Mouse (Mus musculus) hindbrain, embryonic 16.5 days (tissue): ENCODE results near the gene Btbd35f27. TPM values are rescaled to one million over a fixed set of nuclear protein-coding genes. Genes with fewer than 3 reads are reported as not detected.
"Not testable (repeated sequence)": the region's sequence is repeated elsewhere in the genome, so short reads cannot be mapped to it uniquely, and the experiment has no call there.

Experiments
- ATAC-seq: fragments of 200-750 bp; cut with Nextera tagmentation; 2 replicates; pipeline ENCODE4 v1.8.0; 2017; ENCODE audit warnings: moderate TSS enrichment, moderate library complexity
- H3K27ac ChIP-seq: fragments of 300-500 bp; sonication (generic); 2 replicates; pipeline ENCODE4 v1.5.1; 2014; ENCODE audit warnings: low read depth, mild to moderate bottlenecking, control low read depth, low read length, moderate library complexity
- H3K27me3 ChIP-seq: fragments of 300-500 bp; sonication (generic); replicated peaks from 2 replicates; pipeline ENCODE4 v1.6.1; 2014; ENCODE audit warnings: low read length; ENCODE audit not compliant: control insufficient read depth, insufficient read depth
- H3K36me3 ChIP-seq: fragments of 300-500 bp; sonication (generic); 2 replicates; pipeline ENCODE4 v1.6.1; 2014; ENCODE audit warnings: mild to moderate bottlenecking, low read length, moderate library complexity, mixed read lengths; ENCODE audit not compliant: control insufficient read depth, insufficient read depth
- H3K4me1 ChIP-seq: fragments of 300-500 bp; sonication (generic); 2 replicates; pipeline ENCODE4 v1.6.1; 2014; ENCODE audit warnings: low read depth, low read length; ENCODE audit not compliant: control insufficient read depth, insufficient read depth
- H3K4me2 ChIP-seq: fragments of 300-500 bp; sonication (generic); 2 replicates; pipeline ENCODE4 v1.6.1; 2014; ENCODE audit warnings: mild to moderate bottlenecking, low read length, control low read depth, moderate library complexity
- H3K4me3 ChIP-seq: fragments of 300-500 bp; sonication (generic); 2 replicates; pipeline ENCODE4 v1.5.1; 2014; ENCODE audit warnings: mild to moderate bottlenecking, low read length, control low read depth, moderate library complexity
- H3K9ac ChIP-seq: fragments of 300-500 bp; sonication (generic); 2 replicates; pipeline ENCODE4 v1.6.1; 2014; ENCODE audit warnings: low read depth, mild to moderate bottlenecking, control low read depth, low read length, moderate library complexity
- H3K9me3 ChIP-seq: fragments of 300-500 bp; sonication (generic); 2 replicates; pipeline ENCODE4 v1.6.1; 2014; ENCODE audit warnings: mild to moderate bottlenecking, low read length, moderate library complexity; ENCODE audit not compliant: control insufficient read depth
- WGBS: fragments of 180-500 bp; shearing (Covaris S2); extraction: QIAGEN DNeasy Blood & Tissue Kit; methylation state at CpG from one replicate; pipeline ENCODE4 v1.1.7; 2014; 5-methylcytosine and 5-hydroxymethylcytosine counted together
- polyA plus RNA-seq: library from polyadenylated mRNA; unstranded; fragments of >200 nt; fragmentation: Nextera tagmentation; extraction: Ambion mirVana; gene quantifications from 2 replicates; pipeline ENCODE4 v1.2.1, GENCODE M21; 2015

The Btbd35f27 gene
- polyA plus RNA-seq: not detected in 2 replicates

- WGBS: 89% methylated on average over 1 of the region's 3 CpGs
Measured at GRCm38 (mm10) chrX:4951835-4952234, at the start of gene Btbd35f27. Btbd35f27 (plus strand) TSS chrX:4952135.

More at GRCm38 (mm10) chrX:4951835-4952234, at the start of gene Btbd35f27:
- not testable (repeated sequence) for H3K4me1 ChIP-seq, H3K27ac ChIP-seq, H3K4me3 ChIP-seq, H3K36me3 ChIP-seq, H3K9ac ChIP-seq, H3K9me3 ChIP-seq, H3K27me3 ChIP-seq, H3K4me2 ChIP-seq, ATAC-seq

Other genes with a start within 250 kb of the Btbd35f27 start
- gene Btbd35f4, start 151.6 kb upstream of the Btbd35f27 start, polyA plus RNA-seq: not detected in 2 replicates